Mouse (Mus musculus) intestine, embryonic 16.5 days (tissue): ENCODE results near the gene Ptpn5. TPM values are rescaled to one million over a fixed set of nuclear protein-coding genes. Genes with fewer than 3 reads are reported as not detected.

ENCODE experiments used
- ATAC-seq: fragments of 200-750 bp; cut with Nextera tagmentation; 2 replicates; pipeline ENCODE4 v1.8.0; 2017; ENCODE audit warnings: moderate TSS enrichment, moderate library complexity
- H3K27ac ChIP-seq: fragments of 300-500 bp; sonication (generic); 2 replicates; pipeline ENCODE4 v1.5.1; 2014; ENCODE audit warnings: mild to moderate bottlenecking, low read length
- H3K27me3 ChIP-seq: fragments of 300-500 bp; sonication (generic); replicated peaks from 2 replicates; pipeline ENCODE4 v1.6.1; 2014; ENCODE audit warnings: low read length, control low read depth, mixed read lengths; ENCODE audit not compliant: control insufficient read depth, insufficient read depth
- H3K36me3 ChIP-seq: fragments of 300-500 bp; sonication (generic); 2 replicates; pipeline ENCODE4 v1.6.1; 2014; ENCODE audit warnings: low read length, control low read depth; ENCODE audit not compliant: control insufficient read depth, insufficient read depth
- H3K4me1 ChIP-seq: fragments of 300-500 bp; sonication (generic); 2 replicates; pipeline ENCODE4 v1.6.1; 2014; ENCODE audit warnings: low read length, control low read depth, mixed read lengths; ENCODE audit not compliant: control insufficient read depth, insufficient read depth
- H3K4me2 ChIP-seq: fragments of 300-500 bp; sonication (generic); 2 replicates; pipeline ENCODE4 v1.6.1; 2014; ENCODE audit warnings: low read depth, low read length, control low read depth
- H3K4me3 ChIP-seq: fragments of 300-500 bp; sonication (generic); 2 replicates; pipeline ENCODE4 v1.5.1; 2014; ENCODE audit warnings: mild to moderate bottlenecking, low read length
- H3K9ac ChIP-seq: fragments of 300-500 bp; sonication (generic); 2 replicates; pipeline ENCODE4 v1.6.1; 2014; ENCODE audit warnings: low read depth, low read length
- H3K9me3 ChIP-seq: fragments of 300-500 bp; sonication (generic); 2 replicates; pipeline ENCODE4 v1.6.1; 2016; ENCODE audit warnings: low read length, control low read depth; ENCODE audit not compliant: control insufficient read depth
- WGBS: fragments of 180-500 bp; shearing (Covaris S2); extraction: QIAGEN DNeasy Blood & Tissue Kit; methylation state at CpG from one replicate; pipeline ENCODE4 v1.1.7; 2014; 5-methylcytosine and 5-hydroxymethylcytosine counted together
- polyA plus RNA-seq: library from polyadenylated mRNA; unstranded; fragments of >200 nt; fragmentation: Nextera tagmentation; extraction: Ambion mirVana; gene quantifications from 2 replicates; pipeline ENCODE4 v1.2.1, GENCODE M21; 2015

Ptpn5 gene
- polyA plus RNA-seq, result 1.1 and 1.3 TPM in 2 replicates

- H3K27me3 ChIP-seq, result peaks cover 46% of the 10 kb centered on the region
- ATAC-seq, result no peak
- peaks cover 12% of the 10 kb centered on the region; the same call in 1 of the 2 replicates for H3K4me1 ChIP-seq
- peak within 1 kb of the TSS; percentile 98 for H3K4me2 ChIP-seq
- H3K27ac ChIP-seq, result no peak within 1 kb of the TSS
- no peaks in the 10 kb centered on the region for H3K36me3 ChIP-seq
- 10% methylated on average over 13 of the region's 13 CpGs for WGBS
- no peaks in the 10 kb centered on the region for H3K9me3 ChIP-seq
- peak within 1 kb of the TSS; percentile 65 for H3K4me3 ChIP-seq
- H3K9ac ChIP-seq, result peak within 1 kb of the TSS; percentile 58
Observed at GRCm38 (mm10) chr7:47133331-47133730, at the start of gene Ptpn5. TSS of gene Ptpn5 (minus strand) at chr7:47133684.

GRCm38 (mm10) chr7:47170814-47171213 is 37.3 kb upstream of the Ptpn5 start:
- Histone ChIP-seq H3K36me3 (no peaks in the 10 kb centered on the region), H3K9me3 (no peaks in the 10 kb centered on the region), H3K4me2 (no peak overlapping the region), H3K27me3 (no peaks in the 10 kb centered on the region), H3K4me1 (no peaks in the 10 kb centered on the region), H3K4me3 (no peak overlapping the region), H3K27ac (no peak overlapping the region), H3K9ac (no peak overlapping the region)
- ATAC-seq, result no peak
- 67% methylated on average over 5 of the region's 5 CpGs for WGBS

GRCm38 (mm10) chr7:47165028-47165427 is 31.5 kb upstream of the Ptpn5 start:
- no peaks in the 10 kb centered on the region for H3K9me3 ChIP-seq
- H3K36me3 ChIP-seq, result no peaks in the 10 kb centered on the region
- no peak for ATAC-seq
- H3K27ac ChIP-seq, result no peak overlapping the region
- H3K4me1 ChIP-seq, result no peaks in the 10 kb centered on the region
- 76% methylated on average over 4 of the region's 4 CpGs for WGBS
- H3K27me3 ChIP-seq, result no peaks in the 10 kb centered on the region
- no peak overlapping the region for H3K4me3 ChIP-seq
- H3K9ac ChIP-seq, result no peak overlapping the region
- no peak overlapping the region for H3K4me2 ChIP-seq

- H3K4me2 ChIP-seq, result no peak overlapping the region
- no peak overlapping the region for H3K4me3 ChIP-seq
- H3K9ac ChIP-seq, result no peak overlapping the region
- H3K36me3 ChIP-seq, result no peaks in the 10 kb centered on the region
- no peaks in the 10 kb centered on the region for H3K27me3 ChIP-seq
- no peaks in the 10 kb centered on the region for H3K9me3 ChIP-seq
- no peaks in the 10 kb centered on the region for H3K4me1 ChIP-seq
- WGBS, result 62% methylated on average over 4 of the region's 4 CpGs
- H3K27ac ChIP-seq, result no peak overlapping the region
- ATAC-seq, result no peak
Observed at GRCm38 (mm10) chr7:47163203-47163602, 29.7 kb upstream of the Ptpn5 start.

- no peak overlapping the region for H3K4me3 ChIP-seq
- H3K27me3 ChIP-seq, result no peaks in the 10 kb centered on the region
- no peaks in the 10 kb centered on the region for H3K36me3 ChIP-seq
- WGBS, result 53% methylated on average over 2 of the region's 2 CpGs
- no peak overlapping the region for H3K27ac ChIP-seq
- H3K9me3 ChIP-seq, result no peaks in the 10 kb centered on the region
- no peaks in the 10 kb centered on the region for H3K4me1 ChIP-seq
- no peak for ATAC-seq
- no peak overlapping the region for H3K9ac ChIP-seq
- H3K4me2 ChIP-seq, result no peak overlapping the region
Observed at GRCm38 (mm10) chr7:47158451-47158850, 25.0 kb upstream of the Ptpn5 start.

- ATAC-seq, result no peak
- Histone ChIP-seq H3K4me2 (no peak overlapping the region), H3K4me1 (no peaks in the 10 kb centered on the region), H3K4me3 (no peak overlapping the region), H3K9ac (no peak overlapping the region), H3K9me3 (no peaks in the 10 kb centered on the region), H3K27me3 (no peaks in the 10 kb centered on the region), H3K27ac (no peak overlapping the region), H3K36me3 (no peaks in the 10 kb centered on the region)
- 82% methylated on average over 9 of the region's 9 CpGs for whole genome bisulfite sequencing
Observed at GRCm38 (mm10) chr7:47157743-47158142, 24.3 kb upstream of the Ptpn5 start.

- ATAC-seq, result no peak
- WGBS, result 93% methylated on average over 2 of the region's 2 CpGs
- Histone ChIP-seq H3K36me3 (no peaks in the 10 kb centered on the region), H3K9me3 (no peaks in the 10 kb centered on the region), H3K4me2 (no peak overlapping the region), H3K9ac (no peak overlapping the region), H3K27me3 (no peaks in the 10 kb centered on the region), H3K4me1 (no peaks in the 10 kb centered on the region), H3K4me3 (no peak overlapping the region), H3K27ac (no peak overlapping the region)
Observed at GRCm38 (mm10) chr7:47155849-47156248, 22.4 kb upstream of the Ptpn5 start.

- Histone ChIP-seq H3K36me3 (no peaks in the 10 kb centered on the region), H3K4me2 (no peak overlapping the region), H3K4me1 (no peaks in the 10 kb centered on the region), H3K4me3 (no peak overlapping the region), H3K27me3 (no peaks in the 10 kb centered on the region), H3K9me3 (no peaks in the 10 kb centered on the region), H3K9ac (no peak overlapping the region), H3K27ac (no peak overlapping the region)
- WGBS, result 88% methylated on average over 4 of the region's 4 CpGs
- ATAC-seq, result no peak
Observed at GRCm38 (mm10) chr7:47155396-47155795, 21.9 kb upstream of the Ptpn5 start.

GRCm38 (mm10) chr7:47150420-47151061 is 17.1 kb upstream of the Ptpn5 start:
- Histone ChIP-seq H3K27me3 (no peaks in the 10 kb centered on the region), H3K4me1 (no peaks in the 10 kb centered on the region), H3K27ac (no peak overlapping the region), H3K9me3 (no peaks in the 10 kb centered on the region), H3K4me2 (0 out of 2 replicates have a peak overlapping the region, but pooled peaks have one; percentile 30), H3K9ac (no peak overlapping the region), H3K36me3 (no peaks in the 10 kb centered on the region), H3K4me3 (no peak overlapping the region)
- ATAC-seq, result peak; percentile 13; the same call in 1 of the 2 replicates
- 12% methylated on average over 11 of the region's 11 CpGs for WGBS

- no peak overlapping the region for H3K27ac ChIP-seq
- no peak overlapping the region for H3K4me2 ChIP-seq
- no peaks in the 10 kb centered on the region for H3K36me3 ChIP-seq
- 82% methylated on average over 7 of the region's 7 CpGs for WGBS
- no peaks in the 10 kb centered on the region for H3K4me1 ChIP-seq
- no peak overlapping the region for H3K9ac ChIP-seq
- no peaks in the 10 kb centered on the region for H3K9me3 ChIP-seq
- ATAC-seq, result no peak
- H3K4me3 ChIP-seq, result no peak overlapping the region
- no peaks in the 10 kb centered on the region for H3K27me3 ChIP-seq
Observed at GRCm38 (mm10) chr7:47148298-47148697, 14.8 kb upstream of the Ptpn5 start.
